Mouse (Mus musculus): ENCODE measurements around the gene Cmtr2.

The Cmtr2 gene

DNA sequence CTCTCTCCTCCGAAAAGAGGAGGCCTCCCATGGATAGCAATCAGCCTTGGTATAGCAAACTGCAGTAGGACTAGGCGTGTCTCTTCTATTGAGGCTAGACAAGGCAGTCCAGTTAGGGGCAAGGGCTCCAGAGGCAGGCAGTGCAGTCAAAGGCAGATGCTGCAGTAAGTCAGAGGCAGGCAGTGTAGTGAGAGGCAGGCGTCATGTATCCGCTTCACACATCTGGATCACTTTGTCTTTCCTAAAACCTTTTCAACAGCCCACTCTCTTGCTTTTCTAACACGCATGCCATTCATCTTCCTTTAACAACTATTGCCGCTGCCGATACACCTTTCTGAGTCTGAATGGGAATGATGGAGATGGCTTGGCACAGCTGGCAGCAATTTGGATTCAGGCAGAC, at the start of gene Cmtr2:
Gene Cmtr2 (plus strand): TSS at position 301 of the 400 bp plus-strand sequence.
- DNase-seq (ENCODE audit: low spot score), result no peak

DNA sequence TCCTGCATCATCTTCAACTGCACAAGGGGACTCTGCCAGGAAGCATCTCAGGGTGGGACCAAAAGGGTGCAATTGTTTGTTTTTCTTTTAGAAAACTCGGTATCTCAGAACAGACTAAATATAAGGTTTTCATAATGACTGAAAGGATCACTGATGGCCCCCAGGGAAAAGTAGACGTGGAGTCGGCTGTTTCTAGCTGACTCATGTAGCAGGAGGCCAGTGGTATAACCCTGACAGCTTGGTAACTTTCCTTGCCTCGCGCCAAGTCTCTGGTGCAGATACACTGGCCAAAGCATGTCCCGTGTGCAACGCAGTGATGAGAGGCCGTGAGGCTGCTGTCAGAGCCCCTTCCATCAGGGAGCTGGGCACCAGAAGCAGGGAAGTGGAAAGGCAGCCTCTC, 49.2 kb upstream of the Cmtr2 start:
- no peak for DNase-seq (ENCODE audit: low spot score)

DNA sequence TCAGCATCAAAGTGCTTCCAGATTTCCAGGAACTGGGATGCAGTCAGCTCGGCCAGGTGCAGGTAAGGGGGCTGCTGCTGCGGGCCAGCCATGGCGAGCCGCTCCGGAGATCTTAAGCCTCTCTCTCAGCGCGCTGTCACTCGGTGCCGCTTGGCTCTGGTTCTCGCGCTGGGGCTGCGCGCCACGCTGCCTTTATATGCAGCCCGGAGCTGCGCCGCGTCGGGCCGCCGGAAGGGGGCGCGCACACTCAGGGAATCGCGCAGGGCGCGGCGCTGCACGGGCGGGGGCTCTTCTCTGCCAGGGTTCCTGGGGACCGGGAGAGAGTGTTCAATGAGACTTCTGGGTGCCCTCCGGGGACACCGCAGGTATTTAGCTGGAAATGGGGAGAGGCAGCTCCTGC, 47.4 kb upstream of the Cmtr2 start, which contains the start of gene Calb2:
Gene Calb2 (minus strand): TSS at position 165 of the 400 bp plus-strand sequence.
- peak; percentile 9 for DNase-seq (ENCODE audit: low spot score)

DNA sequence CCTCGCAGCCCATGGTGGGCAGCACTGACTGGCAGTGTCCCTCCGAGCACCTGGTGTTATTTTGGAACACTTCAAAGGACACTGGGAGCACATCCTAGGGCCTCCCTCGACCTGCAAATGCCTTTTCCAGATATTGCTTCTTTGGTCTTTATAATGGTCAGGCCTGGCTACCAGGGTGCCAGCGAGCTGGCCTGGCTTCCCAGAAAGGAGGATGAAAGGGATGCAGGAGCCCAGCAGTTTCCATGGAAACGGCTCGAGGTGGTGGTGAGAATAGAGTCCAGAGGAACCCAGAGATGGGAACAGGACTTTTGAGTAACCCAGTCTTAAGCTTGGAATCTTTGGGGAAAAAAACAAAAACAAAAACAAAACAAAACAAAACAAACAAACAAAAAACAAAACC, 43.3 kb upstream of the Cmtr2 start:
- DNase-seq (ENCODE audit: low spot score), result no peak

DNA sequence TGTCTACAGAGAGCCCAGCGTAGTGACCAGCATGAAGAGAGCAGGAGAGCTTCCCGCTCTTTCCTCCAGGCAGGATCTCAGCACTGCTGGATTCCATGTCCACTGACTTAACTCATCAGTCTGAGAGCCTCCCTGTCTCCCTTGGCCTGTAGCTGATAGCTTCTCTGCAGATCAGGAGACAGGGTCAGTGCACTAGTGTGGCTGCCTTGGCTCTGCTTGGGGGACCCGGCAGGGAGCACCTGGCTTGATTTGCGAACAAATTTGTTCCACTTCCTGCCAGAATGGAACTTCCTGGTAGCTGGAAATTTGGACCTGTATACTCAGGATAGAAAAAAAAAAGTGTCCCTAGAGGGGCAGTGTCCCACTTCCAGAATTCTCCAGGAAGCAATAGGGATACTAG, 40.6 kb upstream of the Cmtr2 start:
- no peak for DNase-seq (ENCODE audit: low spot score)

DNA sequence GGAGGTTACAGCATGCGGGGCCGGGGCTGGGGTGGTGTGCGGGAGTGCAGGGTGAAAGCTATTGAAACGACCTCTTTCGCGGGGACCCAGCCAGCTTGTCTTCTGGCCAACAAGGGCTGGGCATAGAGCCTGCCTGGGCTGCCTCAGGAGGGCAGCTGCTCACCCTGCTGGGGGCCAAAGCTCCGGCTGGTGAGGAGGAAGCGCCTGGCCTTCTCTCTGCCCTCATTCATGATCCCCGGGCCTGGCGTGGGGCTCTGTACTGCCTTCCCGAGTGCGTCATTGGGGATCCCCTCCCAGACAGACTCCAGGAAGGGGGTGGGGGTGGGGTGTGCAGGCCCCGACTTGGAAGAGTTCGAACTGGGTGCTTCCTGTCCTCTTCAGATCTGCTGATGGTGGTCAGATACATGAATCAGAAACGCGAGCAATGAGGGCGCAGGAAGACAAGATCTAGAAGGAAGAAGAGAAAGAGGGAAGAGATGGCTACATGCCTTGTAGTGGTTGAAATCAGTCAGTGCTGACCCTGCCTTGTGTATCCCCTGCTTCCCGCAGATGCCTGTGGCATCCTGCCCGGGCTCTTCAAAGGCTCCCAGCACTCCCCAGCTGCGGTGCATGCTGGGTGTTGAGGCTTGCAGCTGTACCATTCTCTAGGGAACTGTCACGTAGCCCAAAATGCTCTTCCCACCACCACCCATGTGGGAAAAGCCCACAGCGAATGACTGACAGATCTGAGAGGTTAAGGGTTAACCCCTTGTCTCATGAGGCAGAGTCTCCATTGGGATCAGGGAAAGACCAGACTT, 37.9 kb upstream of the Cmtr2 start:
- DNase-seq (ENCODE audit: low spot score), result no peak

DNA sequence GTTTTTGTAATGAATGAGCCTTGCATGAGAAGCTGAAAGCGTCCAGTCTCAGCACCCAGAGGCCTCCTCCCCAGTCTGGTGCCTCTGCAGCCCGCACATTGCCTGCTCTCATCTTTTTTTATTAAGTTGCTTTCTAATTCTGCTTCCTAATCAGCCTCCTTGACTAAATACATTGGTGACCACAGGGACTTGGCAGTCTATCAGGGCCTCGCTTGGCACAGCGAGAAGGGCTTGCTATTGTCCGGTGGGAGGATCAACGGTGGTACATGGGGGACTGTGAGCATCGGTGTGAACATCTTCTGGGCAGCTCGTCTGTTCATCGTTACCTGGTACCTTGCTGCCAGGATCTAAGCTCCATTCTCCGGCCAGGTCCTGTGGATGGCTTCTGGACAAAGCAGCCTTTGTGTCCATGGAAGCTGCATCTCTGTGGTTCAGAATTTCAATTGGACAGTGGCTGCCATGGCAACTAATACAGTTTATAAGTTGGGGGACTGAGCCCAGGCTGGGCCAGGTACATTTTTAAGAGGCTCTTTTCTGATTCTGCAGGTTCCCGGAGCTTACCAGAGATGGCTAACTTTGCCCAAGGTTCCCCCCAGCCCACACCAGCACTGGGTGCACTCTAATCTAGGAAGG, 32.6 kb upstream of the Cmtr2 start:
- no peak for DNase-seq (ENCODE audit: low spot score)

DNA sequence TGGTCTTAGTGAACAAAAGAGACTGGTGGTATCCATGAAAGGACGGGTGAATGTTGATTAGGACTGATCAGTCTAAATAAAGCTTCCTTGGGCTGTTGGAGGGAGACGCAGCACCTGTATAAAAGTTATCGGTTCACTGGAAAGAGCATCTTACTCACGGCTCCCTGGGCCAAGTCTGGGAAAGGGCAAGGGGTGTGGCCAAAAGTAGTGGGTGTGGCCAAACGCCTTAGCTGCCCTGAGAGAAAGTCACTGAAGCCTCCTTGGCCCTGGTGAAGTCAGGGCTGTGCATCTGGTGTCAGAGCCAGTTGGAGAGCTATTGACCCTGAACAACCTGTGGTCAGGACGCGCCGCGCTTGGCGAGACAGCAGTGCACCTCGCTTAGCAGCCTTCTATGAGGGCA, 31.7 kb upstream of the Cmtr2 start:
- no peak for DNase-seq (ENCODE audit: low spot score)

DNA sequence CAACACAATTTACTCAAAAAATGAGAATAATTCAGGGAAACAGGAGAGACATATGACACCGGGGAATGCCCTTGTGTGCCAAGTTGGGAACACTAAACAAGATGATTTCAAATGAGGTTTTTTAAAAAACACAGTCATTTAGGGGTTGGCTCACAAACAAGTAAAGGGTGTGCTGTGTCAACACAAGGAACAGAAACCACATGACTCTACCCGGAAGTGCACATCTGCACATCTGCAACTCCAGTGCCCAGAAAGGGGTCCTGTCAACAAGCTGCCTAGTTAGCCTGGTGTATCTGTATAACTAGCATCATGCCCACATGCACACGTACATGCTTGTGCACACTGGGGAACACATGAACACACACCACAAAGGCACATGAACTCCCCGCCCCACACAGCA, 29.9 kb upstream of the Cmtr2 start:
- no peak for DNase-seq (ENCODE audit: low spot score)

DNA sequence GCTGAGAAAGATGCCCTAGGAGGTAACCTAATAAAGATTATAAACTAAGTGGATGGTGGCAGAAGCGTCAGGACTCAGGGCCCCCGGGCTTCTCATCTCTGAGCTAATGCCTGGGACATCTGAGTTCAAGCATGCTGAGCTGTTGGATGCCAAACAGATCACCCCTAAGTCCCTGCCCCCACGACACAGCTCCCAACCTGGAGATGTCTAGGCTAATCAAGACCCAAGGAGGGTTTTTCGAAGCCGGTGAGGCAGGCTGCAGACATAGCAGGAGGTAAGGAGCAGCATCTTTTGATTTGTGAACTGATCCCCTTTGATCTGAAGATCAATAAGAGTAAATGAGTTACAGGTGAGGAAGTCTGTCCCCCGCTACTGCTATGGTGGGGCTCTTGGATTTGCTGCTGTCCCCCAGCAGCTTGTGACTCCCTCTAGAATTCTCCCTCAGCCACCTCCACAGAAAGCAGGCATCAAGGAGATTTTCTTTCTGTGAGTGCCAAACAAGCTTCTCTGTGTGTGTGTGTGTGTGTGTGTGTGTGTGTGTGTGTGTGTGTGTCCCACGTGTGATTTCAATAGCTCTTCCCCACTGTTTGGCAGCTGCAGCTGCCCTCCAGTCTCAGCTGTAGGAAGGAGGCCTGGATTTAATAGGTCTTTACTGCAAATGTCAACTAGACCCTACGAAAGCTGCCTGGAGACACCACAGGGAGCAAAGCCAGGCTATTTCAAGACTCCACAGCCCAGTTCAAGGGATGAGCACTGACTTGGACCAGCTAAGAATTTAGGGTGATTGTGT, 26.3 kb upstream of the Cmtr2 start:
- no peak for DNase-seq (ENCODE audit: low spot score)

DNA sequence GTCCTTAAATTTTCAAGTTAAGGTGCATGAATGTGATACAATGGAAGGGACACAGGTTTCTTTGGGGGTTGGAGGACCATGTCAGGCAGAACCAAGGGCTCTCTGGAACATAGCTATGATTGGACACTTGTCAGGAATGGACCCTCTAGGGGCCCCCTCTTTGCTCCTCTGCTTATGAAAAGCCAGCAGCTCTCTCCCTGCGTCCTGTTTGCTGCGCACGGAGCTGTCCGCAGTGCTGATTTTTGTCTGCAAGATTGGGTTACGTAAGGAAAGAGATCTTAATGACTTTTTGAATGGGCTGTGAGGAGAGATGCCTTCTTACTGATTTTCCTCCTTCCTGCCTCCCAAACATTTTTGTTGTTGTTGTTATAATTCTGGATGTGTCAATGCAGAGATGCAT, 18.8 kb upstream of the Cmtr2 start:
- DNase-seq (ENCODE audit: low spot score), result peak; percentile 62

DNA sequence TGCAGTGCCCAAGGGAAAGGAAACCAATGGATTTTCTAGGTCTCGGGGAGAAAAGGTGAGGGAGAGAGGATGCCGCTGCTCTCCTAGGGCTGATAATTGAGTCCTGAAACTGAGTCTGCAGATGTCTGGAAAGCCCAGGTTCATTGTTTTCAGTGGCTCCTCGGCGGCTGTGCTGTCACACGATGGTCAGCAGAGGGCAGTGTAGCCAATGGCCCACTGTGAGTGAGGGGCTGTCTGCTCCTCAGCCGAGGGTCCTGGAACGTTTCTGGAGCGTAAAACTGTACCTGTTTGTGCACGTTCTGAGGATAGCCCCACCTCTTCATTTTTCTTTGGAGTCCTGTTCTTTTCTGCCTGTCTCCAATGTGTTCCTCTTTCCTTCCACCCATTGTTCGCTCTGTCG, 13.7 kb upstream of the Cmtr2 start:
- no peak for DNase-seq (ENCODE audit: low spot score)

DNA sequence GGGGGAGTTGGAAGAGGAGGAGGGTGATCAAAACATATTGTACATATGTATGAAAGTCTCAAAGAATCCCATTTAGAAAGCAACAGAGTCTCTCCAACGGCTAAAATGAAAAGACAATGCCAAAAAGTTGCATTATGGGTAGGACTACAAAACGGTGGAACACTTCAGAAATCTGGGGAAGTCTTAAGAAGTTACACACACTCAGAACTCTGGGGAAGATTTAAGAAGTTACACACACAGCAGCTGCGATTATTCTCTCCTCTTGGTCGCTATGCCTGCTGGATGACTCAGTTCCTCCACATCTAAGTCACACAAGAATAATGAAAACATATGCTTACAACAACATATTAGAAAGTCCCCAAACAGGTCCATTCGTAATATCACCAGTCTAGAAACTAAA, 788 bp downstream of the Cmtr2 start:
- no peak for DNase-seq (ENCODE audit: low spot score)

DNA sequence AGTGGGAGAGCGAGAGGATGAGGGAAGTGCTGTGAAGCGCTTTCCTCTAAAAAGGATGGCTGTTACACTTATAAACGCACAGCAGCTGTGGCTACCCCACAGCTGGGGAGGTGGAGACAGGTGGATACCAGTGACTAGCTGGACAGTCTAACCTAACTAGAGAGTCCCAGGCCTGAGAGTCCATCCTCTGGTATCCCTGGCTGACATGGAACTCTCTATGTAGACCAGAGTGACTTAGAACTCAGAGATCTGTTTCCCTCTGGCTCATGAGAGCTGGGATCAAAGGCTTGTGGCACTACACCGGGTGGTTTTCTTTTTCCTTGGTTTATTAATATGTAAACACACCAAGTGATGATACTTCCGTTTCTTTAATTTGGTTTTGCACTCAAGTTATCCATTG, 1.7 kb downstream of the Cmtr2 start:
- no peak for DNase-seq (ENCODE audit: low spot score)

DNA sequence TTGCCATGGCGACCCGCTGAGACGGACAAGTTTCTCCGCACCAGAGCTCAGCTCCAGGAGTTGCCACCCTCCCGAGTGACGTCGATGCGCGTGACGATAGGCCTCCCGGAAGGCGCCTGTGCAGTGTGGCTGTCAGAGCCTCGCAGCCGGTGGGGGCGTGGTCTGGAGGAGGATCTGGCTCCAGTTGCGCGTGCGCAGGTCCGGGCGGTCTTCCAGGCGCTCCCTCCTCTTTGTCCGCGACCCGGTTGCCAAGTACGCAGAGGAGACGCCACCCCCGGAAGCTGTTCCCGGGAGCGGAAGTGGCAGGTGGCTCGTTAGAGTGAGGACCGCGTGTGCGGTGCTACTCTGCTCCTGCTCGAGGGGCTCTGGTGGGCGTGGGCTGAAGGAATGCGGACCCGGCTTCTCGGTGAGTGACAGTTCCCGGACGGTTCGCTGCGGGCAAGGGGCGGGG, 2.2 kb downstream of the Cmtr2 start:
- DNase-seq (ENCODE audit: low spot score), result peak; percentile 100

DNA sequence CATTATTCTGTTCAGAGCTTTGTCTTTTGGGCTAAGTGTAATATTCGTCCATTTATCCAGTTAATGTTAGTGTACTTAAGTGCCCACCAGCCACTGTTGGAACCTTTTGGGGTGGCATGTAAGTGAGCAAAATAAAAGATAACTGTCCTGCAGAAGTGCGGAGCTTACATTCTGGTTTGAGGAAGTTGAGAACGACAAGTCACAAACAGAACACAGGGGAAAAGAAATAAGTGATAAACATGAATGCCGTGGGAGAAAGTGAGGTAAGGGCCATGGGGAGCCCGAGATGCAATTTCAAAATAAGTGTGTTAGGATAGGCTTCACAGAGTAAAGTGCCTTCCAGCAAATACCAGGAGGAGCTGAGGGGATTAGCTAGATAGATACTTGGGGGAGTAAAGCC, 3.0 kb downstream of the Cmtr2 start:
- DNase-seq (ENCODE audit: low spot score), result no peak

DNA sequence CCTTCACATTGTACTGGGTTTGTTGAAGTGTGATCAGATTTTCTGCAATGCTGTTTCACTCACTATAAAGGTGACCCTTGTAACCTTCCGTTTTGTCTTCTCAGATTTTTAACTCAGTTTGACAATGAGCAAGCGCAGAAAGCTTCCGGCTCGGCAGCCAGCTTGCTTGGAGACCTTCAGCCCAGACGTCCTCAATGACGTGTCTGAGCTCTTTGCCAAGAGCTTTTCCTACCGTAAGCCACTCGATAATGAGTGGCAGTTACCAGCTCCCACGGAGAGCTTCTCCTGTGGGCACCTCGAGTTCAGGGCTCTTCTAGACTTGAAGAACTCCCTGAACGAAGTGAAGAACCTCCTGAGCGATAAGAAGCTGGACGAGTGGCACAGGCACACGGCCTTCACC, 5.5 kb downstream of the Cmtr2 start:
- DNase-seq (ENCODE audit: low spot score), result no peak

DNA sequence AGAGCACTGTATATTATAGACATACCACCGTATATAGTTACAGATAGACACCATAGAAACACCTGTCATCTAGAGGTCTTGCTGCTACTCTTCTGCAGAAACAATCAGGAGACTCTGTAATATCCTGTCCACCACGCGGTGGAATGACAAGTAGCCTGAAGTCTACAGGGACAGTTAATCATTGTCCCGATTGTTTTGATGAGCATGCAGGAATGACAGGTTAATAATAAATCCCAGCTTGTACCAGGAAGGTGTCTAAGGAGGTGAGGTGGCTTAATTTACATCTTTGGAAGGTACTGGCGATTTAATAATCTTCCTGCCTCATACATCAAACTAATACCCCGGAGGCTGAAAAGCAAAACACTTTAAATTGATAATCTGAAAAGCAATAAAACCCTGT, 15.3 kb downstream of the Cmtr2 start:
- DNase-seq (ENCODE audit: low spot score), result no peak

DNA sequence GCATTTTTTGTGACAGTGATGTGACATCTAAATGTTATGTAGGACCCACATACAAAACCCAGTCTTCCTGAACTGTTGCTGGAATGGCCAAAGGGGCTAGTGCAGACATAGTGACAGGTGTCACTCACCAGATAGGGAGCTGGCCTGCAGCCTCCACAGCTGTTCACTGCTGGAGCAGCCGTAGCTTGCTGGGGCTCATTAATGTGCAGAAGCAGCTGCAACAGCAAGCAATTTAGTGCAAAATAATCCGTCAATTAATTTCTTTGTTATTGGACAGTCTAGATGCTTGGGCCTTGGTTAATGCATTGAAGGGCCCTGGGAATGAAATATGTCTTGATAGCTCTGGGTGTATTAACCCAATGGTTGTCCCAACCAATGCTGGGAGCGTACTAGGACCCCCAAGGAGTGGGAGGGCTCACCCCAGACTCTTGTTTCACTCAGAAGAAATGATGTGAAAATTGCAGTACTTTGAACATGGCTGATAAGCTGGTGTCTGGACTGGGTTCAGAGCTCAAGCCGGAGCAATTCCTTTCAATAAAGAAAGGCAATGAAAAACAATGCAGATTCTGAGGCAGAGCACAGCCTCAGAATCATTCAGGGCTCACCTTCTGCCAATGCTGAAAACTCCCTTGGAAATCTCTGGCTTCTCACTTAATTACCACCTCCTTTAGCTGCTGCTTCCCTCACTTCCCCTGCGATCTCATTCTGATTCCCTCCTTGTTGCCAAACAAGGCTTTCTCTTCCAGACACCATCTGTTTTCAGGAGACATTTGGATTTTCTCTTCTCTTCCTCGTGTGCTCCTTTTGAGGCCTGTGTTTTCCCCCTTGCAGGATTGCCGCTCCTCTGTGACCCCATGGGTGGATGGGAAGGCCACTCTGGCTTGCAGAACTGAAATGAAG, 27.1 kb downstream of the Cmtr2 start:
- no peak for DNase-seq (ENCODE audit: low spot score)

DNA sequence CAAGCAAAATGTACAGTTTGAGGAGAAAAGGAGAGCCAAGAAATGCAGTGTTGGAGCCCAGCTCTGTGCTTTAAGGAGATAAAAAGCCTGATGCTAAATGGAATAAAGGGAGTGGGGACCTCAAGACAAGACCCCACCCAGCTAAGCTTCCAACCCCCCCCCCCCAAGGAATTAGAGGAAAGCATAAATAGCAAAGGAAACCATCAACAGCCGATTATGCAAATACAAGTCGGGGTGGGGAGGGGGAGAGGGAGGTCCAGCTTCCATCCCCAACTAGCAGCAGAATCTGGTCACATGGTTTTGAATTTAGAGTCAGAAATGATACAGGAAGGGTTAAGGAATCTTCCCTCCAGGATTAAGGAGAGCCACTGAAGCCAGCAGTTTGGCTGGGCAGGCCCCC, 29.1 kb downstream of the Cmtr2 start:
- DNase-seq (ENCODE audit: low spot score), result no peak

DNA sequence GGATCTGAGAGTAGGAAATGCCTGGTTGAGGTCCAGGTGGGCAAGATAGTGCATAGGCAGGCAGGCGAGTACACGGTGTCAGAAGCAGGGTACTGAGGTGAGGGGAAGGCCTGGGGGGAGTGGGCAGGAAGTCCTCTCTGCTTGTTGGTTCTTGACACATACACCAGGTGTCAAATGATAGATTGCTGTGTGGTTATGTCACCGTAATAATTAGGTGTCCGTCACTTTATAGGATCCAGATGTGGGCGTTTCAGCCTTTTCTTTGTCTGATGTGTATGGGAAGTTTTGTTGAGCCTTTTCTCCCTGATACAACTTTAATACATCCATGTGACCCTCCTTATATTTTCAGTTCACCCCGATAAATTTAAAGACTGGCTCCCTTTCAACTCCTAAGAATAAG, 31.8 kb downstream of the Cmtr2 start:
- no peak for DNase-seq (ENCODE audit: low spot score)

DNA sequence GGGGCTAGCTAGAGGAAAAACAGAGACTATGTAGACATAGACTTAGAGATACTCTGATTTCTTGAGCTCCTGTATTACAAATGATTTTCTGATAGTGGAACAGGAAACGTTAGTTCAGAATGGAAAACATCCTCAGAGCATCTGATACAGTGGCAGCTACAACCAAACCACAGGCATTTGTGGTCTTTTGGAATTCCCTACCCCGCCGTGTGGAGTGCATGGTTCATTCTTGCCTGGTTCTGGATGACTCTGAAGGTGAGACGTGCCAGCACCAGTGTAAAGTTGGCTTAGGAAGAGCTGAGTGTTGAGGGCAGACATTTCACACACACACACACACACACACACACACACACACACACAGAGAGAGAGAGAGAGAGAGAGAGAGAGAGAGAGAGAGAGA, 38.5 kb downstream of the Cmtr2 start:
- no peak for DNase-seq (ENCODE audit: low spot score)
